Mouse (Mus musculus): ENCODE results near the gene Banf2.

- TF ChIP-seq CTCF (IDR thresholded peaks at IDR 0.05; ENCODE audit: low read depth, low read length) (no peak), POLR2A (IDR thresholded peaks at IDR 0.05; ENCODE audit: extremely low read depth, insufficient read depth, low read length) (no peak)
Observed at GRCm38 (mm10) chr2:144120186-144120823, 87.4 kb downstream of the Banf2 start.
